Mouse (Mus musculus) midbrain, postnatal 0 days (tissue): ENCODE data around the gene Nav2. TPM values are rescaled to one million over a fixed set of nuclear protein-coding genes. Genes with fewer than 3 reads are reported as not detected.
A peak's percentile ranks its signal among the peaks of the same experiment; 100 is the strongest.

Experiments used
- ATAC-seq: fragments of 200-750 bp; cut with Nextera tagmentation; 2 replicates; pipeline ENCODE4 v1.8.0; 2017; ENCODE audit warnings: moderate number of reproducible peaks, mild to moderate bottlenecking, moderate TSS enrichment, moderate library complexity; ENCODE audit not compliant: low FRiP score
- DNase-seq: peaks from one replicate; pipeline ENCODE4 v3.0.0-alpha.2; 2015; ENCODE audit warnings: low spot score
- H3K27ac ChIP-seq: fragments of 300-500 bp; sonication (generic); 2 replicates; pipeline ENCODE4 v1.5.1; 2014; ENCODE audit warnings: low read depth, mild to moderate bottlenecking, low read length, mixed read lengths
- H3K27me3 ChIP-seq: fragments of 300-500 bp; sonication (generic); 2 replicates; pipeline ENCODE4 v1.6.1; 2014; ENCODE audit warnings: low read length, control low read depth, mixed read lengths; ENCODE audit not compliant: insufficient read depth
- H3K36me3 ChIP-seq: fragments of 300-500 bp; sonication (generic); 2 replicates; pipeline ENCODE4 v1.6.1; 2014; ENCODE audit warnings: low read length, control low read depth, mixed read lengths; ENCODE audit not compliant: insufficient read depth
- H3K4me1 ChIP-seq: fragments of 300-500 bp; sonication (generic); 2 replicates; pipeline ENCODE4 v1.6.1; 2014; ENCODE audit warnings: mild to moderate bottlenecking, control low read depth, antibody characterized with exemption, low read length, mixed read lengths; ENCODE audit not compliant: insufficient read depth
- H3K4me2 ChIP-seq: fragments of 300-500 bp; sonication (generic); 2 replicates; pipeline ENCODE4 v1.6.1; 2014; ENCODE audit warnings: low read depth, mild to moderate bottlenecking, low read length, mixed read lengths; ENCODE audit not compliant: poor library complexity, severe bottlenecking
- H3K4me3 ChIP-seq: fragments of 300-500 bp; sonication (generic); 2 replicates; pipeline ENCODE4 v1.5.1; 2014; ENCODE audit warnings: low read depth, mild to moderate bottlenecking, low read length, moderate library complexity
- H3K9ac ChIP-seq: fragments of 300-500 bp; sonication (generic); replicated peaks from 2 replicates; pipeline ENCODE4 v1.6.1; 2014; ENCODE audit warnings: mild to moderate bottlenecking, low read length, moderate library complexity, mixed read lengths; ENCODE audit not compliant: poor library complexity, severe bottlenecking
- H3K9me3 ChIP-seq: fragments of 300-500 bp; sonication (generic); 2 replicates; pipeline ENCODE4 v1.6.1; 2016; ENCODE audit warnings: low read length, control low read depth
- CTCF ChIP-seq: IDR thresholded peaks from 2 replicates; pipeline ENCODE4 v1.5.1; 2016; ENCODE audit warnings: antibody characterized with exemption, mild to moderate bottlenecking
- WGBS: fragments of 180-500 bp; shearing (Covaris S2); extraction: QIAGEN DNeasy Blood & Tissue Kit; methylation state at CpG from one replicate; pipeline ENCODE4 v1.1.7; 2014; 5-methylcytosine and 5-hydroxymethylcytosine counted together
- polyA plus RNA-seq: library from polyadenylated mRNA; unstranded; fragments of >200 nt; fragmentation: Nextera tagmentation; extraction: Ambion mirVana; gene quantifications from 2 replicates; pipeline ENCODE4 v1.2.1, GENCODE M21; 2015
- total RNA-seq: library from RNA; depleted of rRNA; stranded (reverse); fragments of >200 nt; gene quantifications from 2 replicates; pipeline ENCODE4 v1.2.3, GENCODE M21; 2014

The Nav2 gene
- total and polyA plus RNA-seq, 2 experiments from 2014 or later: 18.3 to 53.8 TPM

- Histone ChIP-seq H3K27ac (no peak overlapping the region), H3K4me1 (no peaks in the 10 kb centered on the region), H3K36me3 (no peaks in the 10 kb centered on the region), H3K4me2 (no peak overlapping the region), H3K4me3 (no peak overlapping the region), H3K9me3 (no peaks in the 10 kb centered on the region), H3K9ac (no peak overlapping the region), H3K27me3 (no peaks in the 10 kb centered on the region)
- no peak for ATAC-seq
- no peak for DNase-seq
- no peak for TF ChIP-seq CTCF
- WGBS: 77% methylated on average over 5 of the region's 5 CpGs
Observed at GRCm38 (mm10) chr7:48954501-48954900, 46.0 kb downstream of the Nav2 start.

DNA sequence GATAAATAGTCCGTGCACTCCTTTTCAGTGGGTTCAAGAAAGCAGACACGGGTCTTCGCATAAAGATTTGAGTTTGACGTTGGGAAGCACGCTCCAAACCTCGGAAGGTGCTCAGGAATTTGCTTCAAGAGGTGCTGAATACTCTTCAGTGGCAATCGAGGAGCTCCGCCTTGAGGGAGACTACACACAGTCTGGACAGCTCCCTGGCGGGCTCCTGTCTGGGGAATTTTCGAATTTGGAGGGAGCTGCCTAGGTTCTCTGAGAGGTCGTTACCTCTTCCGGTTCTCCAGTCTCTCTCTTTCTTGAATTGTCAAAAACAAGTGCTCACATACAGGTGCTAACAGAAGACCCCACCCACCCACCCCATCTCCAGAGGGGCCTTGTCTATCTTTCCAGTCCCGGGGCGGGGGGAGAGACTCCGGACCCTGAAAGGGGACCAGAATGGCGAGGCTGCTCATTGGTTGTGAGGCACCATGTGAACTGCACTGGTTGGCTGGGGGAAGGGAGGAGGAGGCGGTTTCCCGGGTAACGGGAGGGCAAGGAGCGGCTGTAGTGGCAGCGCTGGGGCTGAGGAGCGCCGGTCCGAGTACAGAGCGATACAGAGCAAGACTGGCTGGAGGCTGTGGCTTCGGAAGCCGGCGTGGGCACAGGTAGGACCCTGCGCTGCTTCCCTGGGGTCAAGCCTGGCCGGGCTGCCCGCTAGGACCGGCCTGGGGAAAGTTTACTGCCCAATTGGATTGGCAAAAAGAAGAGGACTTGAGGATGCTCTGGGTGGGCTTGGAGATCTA is 50.2 kb downstream of the Nav2 start:
- Histone ChIP-seq H3K4me1 (peaks cover 12% of the 10 kb centered on the region; the same call in 1 of the 2 replicates), H3K4me3 (peak overlapping the region; percentile 67), H3K9ac (peak overlapping the region; percentile 54; the same call in 1 of the 2 replicates), H3K36me3 (no peaks in the 10 kb centered on the region), H3K9me3 (no peaks in the 10 kb centered on the region), H3K27ac (0 out of 2 replicates have a peak overlapping the region, but pooled peaks have one; percentile 12), H3K27me3 (no peaks in the 10 kb centered on the region), H3K4me2 (peak overlapping the region; percentile 89)
- 1% methylated on average over 32 of the region's 32 CpGs for WGBS
- ATAC-seq: peak; percentile 94
- peak; percentile 93 for DNase-seq
- TF ChIP-seq CTCF: no peak

- peak; percentile 15; the same call in 1 of the 2 replicates for ATAC-seq
- no peak for DNase-seq
- under 1% methylated on average over 13 of the region's 13 CpGs for WGBS
- H3K36me3 ChIP-seq: no peaks in the 10 kb centered on the region
- TF ChIP-seq CTCF: no peak
- H3K27me3 ChIP-seq: no peaks in the 10 kb centered on the region
- H3K4me3 ChIP-seq: peak overlapping the region; percentile 67
- H3K4me1 ChIP-seq: peaks cover 14% of the 10 kb centered on the region; the same call in 1 of the 2 replicates
- 0 out of 2 replicates have a peak overlapping the region, but pooled peaks have one; percentile 12 for H3K27ac ChIP-seq
- peak overlapping the region; percentile 89 for H3K4me2 ChIP-seq
- H3K9me3 ChIP-seq: no peaks in the 10 kb centered on the region
- H3K9ac ChIP-seq: peak overlapping the region; percentile 54; the same call in 1 of the 2 replicates
Observed at GRCm38 (mm10) chr7:48959316-48959661, 50.8 kb downstream of the Nav2 start.

DNA sequence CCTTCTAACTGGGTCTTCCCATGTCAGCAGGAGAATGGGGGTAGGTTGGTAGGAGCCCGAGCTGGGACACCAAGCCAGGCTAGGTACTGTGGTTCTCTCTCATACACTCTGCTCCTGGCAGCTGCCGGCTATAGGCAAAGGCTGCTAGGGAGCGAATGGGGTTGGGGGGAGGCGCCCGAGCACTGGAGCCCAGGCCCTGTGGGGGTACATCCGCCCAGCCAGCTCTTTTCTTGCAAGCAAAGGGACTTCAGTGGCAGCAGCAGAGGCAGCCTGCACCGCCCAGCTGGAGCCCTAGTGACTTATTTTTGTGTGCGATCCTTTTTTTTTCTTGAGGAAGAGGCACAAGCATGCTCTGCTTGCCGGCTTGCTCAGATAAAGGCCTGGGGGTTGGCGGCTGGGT is 51.6 kb downstream of the Nav2 start:
- no peaks in the 10 kb centered on the region for H3K9me3 ChIP-seq
- peak overlapping the region; percentile 54; the same call in 1 of the 2 replicates for H3K9ac ChIP-seq
- no peak overlapping the region for H3K27ac ChIP-seq
- H3K36me3 ChIP-seq: no peaks in the 10 kb centered on the region
- no peaks in the 10 kb centered on the region for H3K27me3 ChIP-seq
- peaks cover 19% of the 10 kb centered on the region; the same call in 1 of the 2 replicates for H3K4me1 ChIP-seq
- H3K4me2 ChIP-seq: peak overlapping the region; percentile 89
- 5% methylated on average over 10 of the region's 10 CpGs for WGBS
- H3K4me3 ChIP-seq: peak overlapping the region; percentile 67
- peak; percentile 55 for DNase-seq
- no peak for ATAC-seq
- no peak for TF ChIP-seq CTCF

DNA sequence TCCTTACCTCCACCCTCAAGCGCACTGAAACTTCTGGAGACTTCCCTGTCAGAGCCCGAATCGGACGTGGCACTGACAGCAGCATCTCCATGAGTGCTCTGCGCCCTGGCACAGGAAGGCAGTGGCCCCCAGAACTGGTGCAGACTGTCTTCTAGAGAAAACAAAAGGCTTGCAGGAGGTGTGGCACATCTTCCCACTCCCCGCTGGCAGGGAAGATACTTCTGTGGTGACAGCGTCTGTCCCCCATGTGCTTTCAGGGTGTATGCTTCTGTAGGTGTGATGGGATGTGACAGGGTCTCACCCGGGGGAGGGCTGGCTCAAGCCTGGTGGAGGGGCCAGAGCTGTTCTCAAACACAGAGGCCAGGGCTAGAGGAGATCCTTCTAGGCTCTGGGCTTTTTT is 53.0 kb downstream of the Nav2 start:
- DNase-seq: peak; percentile 62

GRCm38 (mm10) chr7:48961935-48962334 is 53.4 kb downstream of the Nav2 start:
- Histone ChIP-seq H3K27ac (no peak overlapping the region), H3K9ac (no peak overlapping the region), H3K4me1 (peaks cover 30% of the 10 kb centered on the region; the same call in 1 of the 2 replicates), H3K27me3 (no peaks in the 10 kb centered on the region), H3K4me3 (peak overlapping the region; percentile 67; the same call in 1 of the 2 replicates), H3K36me3 (no peaks in the 10 kb centered on the region), H3K4me2 (peak overlapping the region; percentile 89), H3K9me3 (no peaks in the 10 kb centered on the region)
- TF ChIP-seq CTCF: no peak
- WGBS: 34% methylated on average over 4 of the region's 4 CpGs
- ATAC-seq (no peak), DNase-seq (no peak)

More for the DNA sequence above, 53.0 kb downstream of the Nav2 start:
- H3K4me2 ChIP-seq: peak overlapping the region; percentile 89
- no peak overlapping the region for H3K27ac ChIP-seq
- H3K36me3 ChIP-seq: no peaks in the 10 kb centered on the region
- no peak overlapping the region for H3K9ac ChIP-seq
- no peak for TF ChIP-seq CTCF
- H3K9me3 ChIP-seq: no peaks in the 10 kb centered on the region
- H3K27me3 ChIP-seq: no peaks in the 10 kb centered on the region
- peak overlapping the region; percentile 67 for H3K4me3 ChIP-seq
- peaks cover 28% of the 10 kb centered on the region; the same call in 1 of the 2 replicates for H3K4me1 ChIP-seq
- WGBS: 29% methylated on average over 8 of the region's 8 CpGs
- ATAC-seq: no peak
